Mouse (Mus musculus): Measurements from ENCODE around the gene Hils1.

- TF ChIP-seq CTCF (IDR thresholded peaks at IDR 0.05; ENCODE audit: insufficient read depth, low read depth, low read length) (no peak), POLR2A (IDR thresholded peaks at IDR 0.05; ENCODE audit: insufficient read depth, low read depth, low read length) (no peak)
Observed at GRCm38 (mm10) chr11:94974951-94975350, 7.6 kb downstream of the Hils1 start.

Measured in olfactory bulb, adult 2 months (tissue).